Mouse (Mus musculus): Measurements from ENCODE around the gene Trpc7.

Trpc7 gene

GRCm38 (mm10) chr13:56747554-56747953, 148.2 kb downstream of the Trpc7 start:
- no peak for DNase-seq (ENCODE audit: inconsistent ontology term)

- DNase-seq (ENCODE audit: inconsistent ontology term), result no peak
Observed at GRCm38 (mm10) chr13:56746739-56747532, 148.9 kb downstream of the Trpc7 start.

GRCm38 (mm10) chr13:56742325-56742901, 153.4 kb downstream of the Trpc7 start:
- no peak for DNase-seq (ENCODE audit: inconsistent ontology term)

- no peak for DNase-seq (ENCODE audit: inconsistent ontology term)
Observed at GRCm38 (mm10) chr13:56741691-56742090, 154.1 kb downstream of the Trpc7 start.

GRCm38 (mm10) chr13:56740496-56740895, 155.3 kb downstream of the Trpc7 start:
- DNase-seq (ENCODE audit: inconsistent ontology term), result no peak

- DNase-seq (ENCODE audit: inconsistent ontology term), result no peak
Observed at GRCm38 (mm10) chr13:56739556-56739955, 156.2 kb downstream of the Trpc7 start.

- no peak for DNase-seq (ENCODE audit: inconsistent ontology term)
Observed at GRCm38 (mm10) chr13:56735212-56735875, 160.4 kb downstream of the Trpc7 start.

GRCm38 (mm10) chr13:56734617-56735016, 161.2 kb downstream of the Trpc7 start:
- DNase-seq (ENCODE audit: inconsistent ontology term), result no peak

- DNase-seq (ENCODE audit: inconsistent ontology term), result no peak
Observed at GRCm38 (mm10) chr13:56729046-56729445, 166.7 kb downstream of the Trpc7 start.

- DNase-seq (ENCODE audit: inconsistent ontology term), result no peak
Observed at GRCm38 (mm10) chr13:56726551-56726950, 169.2 kb downstream of the Trpc7 start.
